Comparison of ENCODE assay signal across 9 mouse cellular contexts in genomic region chr9:42788471-42788870, GRCm38 (mm10).
DNase-seq lines count a peak whose midpoint lies in the region; ATAC-seq and TF ChIP-seq lines count a peak whose summit lies in the region.
"Had no signal": no experiment of that assay in that cellular context is flagged by ENCODE, and none has a peak within 500 bp of the region (broad histone marks: within the 10 kb centered on the region; RNA-seq: fewer than 3 reads in every experiment).

No protein-coding gene starts in this region.

- TF ChIP-seq POLR2A in kidney, adult 2 months (IDR thresholded peaks at IDR 0.05; ENCODE audit: low read depth, low read length), result no peak
- TF ChIP-seq POLR2A in ES-Bruce4 (IDR thresholded peaks at IDR 0.05; ENCODE audit: insufficient read depth, low read length), result no peak
- TF ChIP-seq POLR2A in embryonic fibroblast, embryonic 13.5 days (IDR thresholded peaks at IDR 0.05; ENCODE audit: low read depth, low read length), result no peak

- H3K9me3 ChIP-seq in kidney, embryonic 14.5 days (ENCODE audit: control insufficient read depth, low read length), result no peaks in the 10 kb centered on the region
- no peaks in the 10 kb centered on the region for H3K9me3 ChIP-seq in ES-Bruce4 (replicated peaks; ENCODE audit: control insufficient read depth, insufficient read depth, low read length, poor library complexity, severe bottlenecking)
- H3K9me3 ChIP-seq: embryonic facial prominence, embryonic 12.5 days had no signal

- no peak for ATAC-seq in kidney, embryonic 14.5 days (ENCODE audit: low FRiP score, low TSS enrichment)

- no peak for TF ChIP-seq EP300 in ES-Bruce4 (IDR thresholded peaks at IDR 0.05; ENCODE audit: insufficient read depth, low read depth, low read length)

- no peak overlapping the region for H3K4me2 ChIP-seq in kidney, embryonic 14.5 days (replicated peaks; ENCODE audit: low read depth, low read length)
- H3K4me2 ChIP-seq: embryonic facial prominence, embryonic 12.5 days had no signal

- TF ChIP-seq CTCF in kidney, adult 2 months (conservative IDR thresholded peaks at IDR 0.05; ENCODE audit: insufficient read depth, insufficient read length, low read depth, low read length), result peak; percentile 84
- TF ChIP-seq CTCF in ES-Bruce4 (IDR thresholded peaks at IDR 0.05; ENCODE audit: low read depth, low read length), result peak; percentile 68
- peak; percentile 53; the same call in 1 of the 2 replicates for TF ChIP-seq CTCF in embryonic fibroblast, embryonic 13.5 days (IDR thresholded peaks at IDR 0.05; ENCODE audit: borderline replicate concordance, insufficient read depth, low read length)

- no peaks in the 10 kb centered on the region for H3K27me3 ChIP-seq in kidney, adult 2 months (replicated peaks; ENCODE audit: control insufficient read depth, insufficient read depth, low read length)
- H3K27me3 ChIP-seq in kidney, embryonic 14.5 days (ENCODE audit: control insufficient read depth, insufficient read depth, low read length), result no peaks in the 10 kb centered on the region
- H3K27me3 ChIP-seq in ES-Bruce4 (ENCODE audit: control insufficient read depth, insufficient read depth, low read length, poor library complexity, severe bottlenecking), result no peaks in the 10 kb centered on the region
- H3K27me3 ChIP-seq: embryonic facial prominence, embryonic 12.5 days had no signal

- no peak overlapping the region for H3K9ac ChIP-seq in kidney, embryonic 14.5 days (ENCODE audit: low read depth, low read length)
- H3K9ac ChIP-seq in ES-Bruce4 (ENCODE audit: low read depth, poor library complexity, severe bottlenecking), result no peak overlapping the region
- H3K9ac ChIP-seq: embryonic facial prominence, embryonic 12.5 days had no signal

- no peaks in the 10 kb centered on the region for H3K4me1 ChIP-seq in kidney, adult 2 months (ENCODE audit: control insufficient read depth, insufficient read depth, low read length)
- peaks cover 9% of the 10 kb centered on the region for H3K4me1 ChIP-seq in kidney, embryonic 14.5 days (ENCODE audit: control insufficient read depth, insufficient read depth, low read length)
- no peaks in the 10 kb centered on the region for H3K4me1 ChIP-seq in ES-Bruce4 (ENCODE audit: control insufficient read depth, insufficient read depth, low read length)
- H3K4me1 ChIP-seq in embryonic fibroblast, embryonic 13.5 days (ENCODE audit: control insufficient read depth, insufficient read depth, low read length), result no peaks in the 10 kb centered on the region
- H3K4me1 ChIP-seq: embryonic facial prominence, embryonic 12.5 days had no signal

- H3K4me3 ChIP-seq in kidney, adult 2 months (ENCODE audit: insufficient read depth, low read depth, low read length), result no peak overlapping the region
- H3K4me3 ChIP-seq in kidney, embryonic 14.5 days (ENCODE audit: low read length), result no peak overlapping the region
- no peak overlapping the region for H3K4me3 ChIP-seq in ES-Bruce4 (ENCODE audit: low read depth, low read length)
- H3K4me3 ChIP-seq in embryonic fibroblast, embryonic 13.5 days (ENCODE audit: insufficient read depth, low read length), result no peak overlapping the region
- H3K4me3 ChIP-seq: embryonic facial prominence, embryonic 12.5 days had no signal

- no peaks in the 10 kb centered on the region for H3K36me3 ChIP-seq in kidney, adult 2 months (ENCODE audit: control insufficient read depth, insufficient read depth, low read length)
- no peaks in the 10 kb centered on the region for H3K36me3 ChIP-seq in kidney, embryonic 14.5 days (ENCODE audit: control insufficient read depth, insufficient read depth, low read length)
- no peaks in the 10 kb centered on the region for H3K36me3 ChIP-seq in ES-Bruce4 (ENCODE audit: control insufficient read depth, insufficient read depth, low read length, poor library complexity, severe bottlenecking)
- H3K36me3 ChIP-seq: embryonic facial prominence, embryonic 12.5 days had no signal

- H3K27ac ChIP-seq in kidney, adult 2 months (ENCODE audit: insufficient read depth, low read depth, low read length), result no peak overlapping the region
- no peak overlapping the region for H3K27ac ChIP-seq in kidney, embryonic 14.5 days (ENCODE audit: low read depth, low read length)
- H3K27ac ChIP-seq in ES-Bruce4 (ENCODE audit: insufficient read depth, low read length), result no peak overlapping the region
- H3K27ac ChIP-seq in embryonic fibroblast, embryonic 13.5 days (ENCODE audit: insufficient read depth, low read length), result no peak overlapping the region
- H3K27ac ChIP-seq: embryonic facial prominence, embryonic 12.5 days had no signal

- WGBS in kidney, adult 2 months, result 16% methylated on average over 8 of the region's 8 CpGs
- WGBS in kidney, embryonic 14.5 days, result 21% methylated on average over 8 of the region's 8 CpGs

- DNase-seq in kidney, adult 2 months, result peak; percentile 60
- DNase-seq in adrenal gland, postnatal 14 days, result peak; percentile 67
- peak; percentile 56 for DNase-seq in layer of hippocampus, adult 9-10 months (ENCODE audit: low spot score)
- DNase-seq in retina, postnatal 7 days (ENCODE audit: low read depth, low spot score), result peak; percentile 17
- DNase-seq in natural killer cell, adult 2 months (ENCODE audit: low spot score in 2 of 2), result no peak

Comparison
In these comparisons a context has a peak if more than half of its experiments do, and no peak if none do; other contexts are left out.
1. DNase-seq: peak in kidney, adult 2 months (single experiment), adrenal gland, postnatal 14 days (single experiment), layer of hippocampus, adult 9-10 months (single experiment) and retina, postnatal 7 days (single experiment); none in natural killer cell, adult 2 months (0 of 2).
2. Peak in every context shown above with its lines, with median percentiles within 50 percentile points of each other: CTCF ChIP-seq.